Mouse (Mus musculus) kidney, postnatal 36 days (tissue): ENCODE results near the gene Rhob.
"Not testable (repeated sequence)": the region's sequence is repeated elsewhere in the genome, so short reads cannot be mapped to it uniquely, and the experiment has no call there.

Experiments used
- DNase-seq, 2 experiments: peaks; one replicate each; pipeline ENCODE4 v3.0.0; 2021 to 2022; ENCODE audit warnings: mixed read lengths in 2 of 2

Rhob gene

GRCm38 (mm10) chr12:8472591-8473358, 27.0 kb downstream of the Rhob start:
- DNase-seq = peak in 1 of 2 experiments; percentile 30

GRCm38 (mm10) chr12:8472051-8472450, 27.8 kb downstream of the Rhob start:
- no peak for DNase-seq

- no peak for DNase-seq
Measured at GRCm38 (mm10) chr12:8470962-8471361, 28.8 kb downstream of the Rhob start.

- peak in 1 of 2 experiments; percentile 27 for DNase-seq
Measured at GRCm38 (mm10) chr12:8469742-8470494, 29.9 kb downstream of the Rhob start.

GRCm38 (mm10) chr12:8468221-8468865, 31.5 kb downstream of the Rhob start:
- peak; percentile 33 to 45 for DNase-seq

DNA sequence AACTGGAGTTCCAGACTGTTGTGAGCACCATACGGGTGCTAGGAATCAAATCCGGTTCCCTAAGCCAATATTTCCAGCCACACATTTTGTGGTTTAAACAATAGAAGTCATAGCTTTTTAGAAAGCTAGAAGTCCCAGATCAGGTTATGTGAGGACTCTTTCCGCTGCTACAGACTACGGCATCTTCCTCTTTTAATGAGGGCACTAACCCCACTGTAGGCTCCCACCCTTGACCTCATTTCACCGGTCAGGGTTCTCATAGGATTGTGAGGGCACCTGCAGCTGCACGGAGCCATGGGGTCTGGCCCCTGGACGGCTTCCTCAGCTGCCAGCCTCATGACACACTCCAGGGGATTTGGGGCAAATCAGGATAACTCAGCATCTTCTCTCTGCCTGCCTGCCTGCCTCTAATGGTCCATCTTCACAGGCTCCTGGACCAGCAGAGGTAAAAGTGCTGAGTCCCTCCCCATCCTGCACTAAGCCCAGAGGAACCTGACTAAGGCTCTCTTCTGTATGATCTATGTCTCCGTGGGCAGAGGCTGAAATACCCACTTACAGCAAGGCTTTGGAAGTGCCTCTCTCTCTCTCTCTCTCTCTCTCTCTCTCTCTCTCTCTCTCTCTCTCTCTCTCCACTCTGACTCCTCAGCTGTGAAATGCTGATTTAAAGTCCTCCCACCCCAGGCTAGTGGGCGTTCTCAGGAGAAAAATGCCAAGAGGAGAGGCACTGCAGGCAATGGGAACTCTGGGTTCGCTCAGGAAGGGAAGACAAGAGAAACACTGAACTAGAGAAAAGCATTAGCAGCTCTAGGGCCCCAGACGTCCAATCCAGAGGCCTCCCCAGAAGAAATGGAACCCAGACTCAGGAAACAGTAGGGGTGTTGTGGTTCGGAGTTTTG, 32.5 kb downstream of the Rhob start:
- DNase-seq = no peak

DNA sequence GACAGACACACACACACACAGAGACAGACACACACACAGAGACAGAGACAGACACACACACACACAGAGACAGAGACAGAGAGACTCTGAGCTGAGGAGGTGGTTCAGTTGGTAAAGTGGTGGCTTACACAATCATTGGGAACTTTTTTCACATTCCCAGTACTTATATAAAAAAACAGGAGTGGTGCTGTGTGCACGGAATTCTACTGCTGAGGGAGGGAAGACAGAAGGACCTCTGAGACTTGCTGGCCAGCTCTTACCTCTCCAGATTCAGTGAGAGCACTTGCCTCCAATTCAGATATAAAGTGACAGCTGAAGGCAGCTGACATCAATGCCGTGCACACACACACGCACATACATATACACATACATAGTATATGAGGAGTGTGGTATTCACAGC, 34.1 kb downstream of the Rhob start:
- no peak for DNase-seq

DNA sequence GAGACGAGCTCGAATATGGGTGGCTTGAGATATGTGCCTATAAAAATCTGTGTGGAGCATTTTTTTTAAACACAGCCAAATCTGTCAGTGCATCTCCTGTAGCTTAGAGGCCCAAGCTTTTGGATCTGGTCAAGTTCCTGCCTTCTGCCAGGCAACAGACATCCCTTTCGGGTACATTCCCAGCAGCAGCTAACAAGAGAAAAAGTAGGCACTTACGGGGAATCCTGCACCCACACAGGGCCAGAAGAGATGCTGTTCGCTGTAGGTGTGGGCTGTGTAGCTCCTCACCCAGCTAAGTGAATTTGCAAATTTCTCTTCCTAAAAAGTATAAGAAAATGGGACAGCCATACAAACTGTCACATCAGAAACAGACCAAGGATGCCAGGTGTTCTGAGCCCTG, 34.8 kb downstream of the Rhob start:
- no peak for DNase-seq

- no peak for DNase-seq
Measured at GRCm38 (mm10) chr12:8463599-8464160, 36.1 kb downstream of the Rhob start.

- no peak for DNase-seq
Measured at GRCm38 (mm10) chr12:8462533-8462932, 37.3 kb downstream of the Rhob start.

GRCm38 (mm10) chr12:8461575-8461974, 38.2 kb downstream of the Rhob start:
- DNase-seq = not testable (repeated sequence)

- peak in 1 of 2 experiments; percentile 53 for DNase-seq
Measured at GRCm38 (mm10) chr12:8458400-8458799, 41.4 kb downstream of the Rhob start.

DNA sequence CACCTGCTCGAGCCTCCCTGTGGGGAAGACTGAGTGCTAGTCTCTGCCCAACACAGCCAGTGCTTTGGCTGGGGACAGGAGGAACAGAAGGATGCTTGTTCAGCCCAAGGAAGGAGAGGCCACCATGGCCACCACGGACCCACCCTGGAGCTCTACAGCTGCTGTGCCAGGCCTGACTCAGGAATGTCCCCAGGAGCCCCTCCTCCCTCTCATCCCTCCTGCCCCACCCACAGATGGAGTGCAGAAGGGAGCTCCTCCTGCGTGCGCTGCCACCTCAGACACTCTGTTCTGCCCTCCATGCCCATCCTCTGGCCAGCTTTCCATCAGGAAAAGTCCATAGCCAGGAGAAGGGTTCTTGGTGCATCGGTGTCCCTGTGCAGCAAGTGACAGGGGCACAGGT, 42.8 kb downstream of the Rhob start:
- DNase-seq = no peak

GRCm38 (mm10) chr12:8455046-8455445, 44.8 kb downstream of the Rhob start:
- no peak for DNase-seq

DNA sequence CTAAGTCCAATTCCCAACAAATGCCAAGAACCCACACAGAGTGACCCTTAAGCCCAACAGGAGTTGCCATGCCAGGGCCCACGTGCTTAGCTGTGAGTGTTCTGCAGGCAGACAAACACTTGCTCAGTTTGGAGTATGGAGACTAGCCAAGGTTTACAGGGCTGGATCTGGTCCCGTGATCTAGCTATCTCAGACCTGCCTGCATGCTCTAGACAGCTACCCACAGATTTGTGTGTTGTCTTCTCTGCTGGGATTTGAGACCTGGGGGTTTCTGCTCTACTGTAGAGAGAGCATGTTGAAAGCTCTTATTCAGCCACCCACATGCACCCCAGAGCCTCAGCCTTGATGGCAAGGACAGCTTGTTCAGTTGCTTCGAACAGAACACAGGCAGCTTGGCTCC, 45.3 kb downstream of the Rhob start:
- peak; percentile 63 to 67 for DNase-seq

DNA sequence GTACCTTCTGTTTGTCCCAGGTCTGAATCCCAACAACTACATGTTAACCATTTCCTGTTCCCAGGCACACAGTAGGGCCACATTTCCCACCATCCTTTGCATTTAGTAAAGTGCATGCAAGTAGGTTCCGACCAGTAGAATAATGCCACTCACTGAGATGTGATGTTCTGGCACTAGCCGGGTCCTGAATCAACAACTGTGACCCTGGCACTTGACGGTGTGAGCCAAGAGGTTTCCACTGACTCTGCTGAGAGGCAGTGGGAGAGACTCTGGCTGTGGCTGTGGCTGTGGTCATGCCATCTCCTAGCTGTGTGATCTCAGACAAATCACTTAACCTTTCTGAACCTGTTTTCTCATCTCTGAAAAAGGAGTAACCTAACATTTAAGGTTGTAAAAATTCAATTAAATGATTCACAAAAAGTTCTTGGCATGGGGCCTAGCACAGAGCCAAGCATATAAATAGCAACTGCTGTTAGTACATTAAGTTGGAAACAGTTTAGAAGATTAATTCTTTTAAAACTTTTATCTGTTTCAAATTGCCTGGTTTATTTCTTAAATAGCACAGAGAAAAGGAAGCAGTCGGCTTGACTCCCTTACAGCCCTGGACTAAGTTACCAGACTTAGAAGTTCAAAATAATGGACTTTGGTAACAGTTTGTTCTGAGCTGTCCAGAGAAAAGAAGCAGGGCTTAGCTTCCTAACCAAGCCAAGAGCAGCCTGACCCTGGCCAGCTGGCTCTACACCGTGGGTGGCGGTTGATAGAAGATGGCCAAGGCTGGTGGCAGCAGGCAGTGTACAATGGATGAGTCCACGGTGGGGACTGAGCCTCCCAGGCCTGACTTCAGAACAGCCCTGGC, 46.8 kb downstream of the Rhob start:
- DNase-seq = peak in 1 of 2 experiments; percentile 63

DNA sequence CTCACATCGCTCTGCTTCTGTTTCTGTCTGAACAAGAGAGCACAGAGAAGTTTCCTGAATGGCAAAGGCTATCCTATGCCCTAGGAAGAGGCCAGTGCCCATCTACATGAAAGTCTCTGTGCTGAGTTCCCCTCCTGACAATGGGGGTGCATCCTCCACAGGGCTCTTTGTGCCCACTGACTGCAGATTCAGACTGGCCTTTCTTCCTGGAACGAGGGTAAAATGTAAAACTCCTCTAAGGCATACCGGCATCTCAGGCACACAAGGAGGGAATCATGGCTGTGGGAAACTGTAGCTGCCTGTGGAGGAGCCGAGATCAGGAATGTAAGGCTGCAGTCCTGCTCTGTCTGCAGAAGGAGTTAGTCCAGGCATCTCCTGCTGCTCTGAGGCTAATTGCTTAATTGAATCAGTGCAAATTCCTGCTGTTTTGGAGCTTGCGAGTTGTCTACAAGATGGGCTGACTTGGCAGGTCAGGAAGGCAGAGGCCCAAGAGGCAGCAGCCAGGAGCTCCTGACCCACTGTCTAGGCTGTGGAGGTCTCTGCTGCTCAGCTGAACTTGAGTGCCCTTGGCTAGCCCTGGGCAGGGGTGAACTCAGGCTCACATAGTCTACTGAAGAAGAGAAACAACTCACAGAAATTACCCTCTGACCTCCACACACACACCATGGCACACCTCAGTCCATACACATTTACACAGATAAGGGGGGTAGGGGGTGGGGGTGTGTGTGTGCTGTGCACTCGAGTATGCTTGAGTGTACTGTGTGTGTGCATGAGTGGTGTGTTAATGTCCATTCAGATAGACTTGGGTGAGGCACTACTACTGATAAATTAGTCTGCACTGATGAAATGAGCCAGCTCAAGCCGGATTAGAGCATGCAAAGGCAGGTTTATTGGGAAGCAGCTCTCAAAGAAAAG, 48.0 kb downstream of the Rhob start:
- DNase-seq = no peak

DNA sequence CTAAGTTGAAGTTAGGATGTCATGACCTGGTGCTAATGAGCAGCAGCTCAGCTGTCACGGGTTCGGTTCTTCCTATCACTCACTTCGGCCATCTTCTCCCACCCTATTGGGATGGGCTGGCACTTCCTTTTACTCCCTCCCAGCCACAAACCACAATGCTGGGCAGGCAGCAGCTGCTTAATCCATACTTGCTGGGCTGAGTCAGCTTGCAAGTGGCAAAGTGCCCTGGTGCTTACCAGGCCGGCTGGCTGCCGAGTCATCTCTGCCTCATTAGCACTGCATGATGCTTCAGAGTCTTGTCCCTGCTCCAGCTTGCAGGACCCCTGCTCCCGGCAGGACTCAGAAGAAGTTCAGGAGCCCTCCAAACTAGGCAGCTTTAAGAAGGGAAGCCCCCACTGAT, 49.2 kb downstream of the Rhob start:
- DNase-seq = no peak

GRCm38 (mm10) chr12:8450028-8450427, 49.8 kb downstream of the Rhob start:
- no peak for DNase-seq
